Mouse (Mus musculus) stomach, postnatal 0 days (tissue): ENCODE measurements around the gene Zfp219. TPM values are rescaled to one million over a fixed set of nuclear protein-coding genes. Genes with fewer than 3 reads are reported as not detected.
"Not testable (repeated sequence)": the region's sequence is repeated elsewhere in the genome, so short reads cannot be mapped to it uniquely, and the experiment has no call there.

ENCODE experiments used
- ATAC-seq: fragments of 200-750 bp; cut with Nextera tagmentation; 2 replicates; pipeline ENCODE4 v1.8.0; 2017; ENCODE audit not compliant: low FRiP score, low TSS enrichment
- DNase-seq: peaks from one replicate; pipeline ENCODE4 v3.0.0-alpha.2; 2016; ENCODE audit warnings: low spot score
- H3K27ac ChIP-seq: fragments of 300-500 bp; sonication (generic); replicated peaks from 2 replicates; pipeline ENCODE4 v1.5.1; 2014; ENCODE audit warnings: mild to moderate bottlenecking, control low read depth
- H3K27me3 ChIP-seq: fragments of 300-500 bp; sonication (generic); 2 replicates; pipeline ENCODE4 v1.6.1; 2014; ENCODE audit warnings: low read length; ENCODE audit not compliant: control insufficient read depth, insufficient read depth
- H3K36me3 ChIP-seq: fragments of 300-500 bp; sonication (generic); 2 replicates; pipeline ENCODE4 v1.6.1; 2014; ENCODE audit warnings: low read length, mixed read lengths; ENCODE audit not compliant: control insufficient read depth, insufficient read depth
- H3K4me1 ChIP-seq: fragments of 300-500 bp; sonication (generic); replicated peaks from 2 replicates; pipeline ENCODE4 v1.6.1; 2014; ENCODE audit warnings: antibody characterized with exemption; ENCODE audit not compliant: control insufficient read depth, insufficient read depth
- H3K4me2 ChIP-seq: fragments of 300-500 bp; sonication (generic); replicated peaks from 2 replicates; pipeline ENCODE4 v1.6.1; 2014; ENCODE audit warnings: low read depth, mild to moderate bottlenecking, control low read depth, moderate library complexity
- H3K4me3 ChIP-seq: fragments of 300-500 bp; sonication (generic); 2 replicates; pipeline ENCODE4 v1.5.1; 2014; ENCODE audit warnings: low read depth, low read length, control low read depth
- H3K9ac ChIP-seq: fragments of 300-500 bp; sonication (generic); 2 replicates; pipeline ENCODE4 v1.6.1; 2014; ENCODE audit warnings: mild to moderate bottlenecking, low read length, control low read depth, mixed read lengths
- H3K9me3 ChIP-seq: fragments of 300-500 bp; sonication (generic); 2 replicates; pipeline ENCODE4 v1.6.1; 2016; ENCODE audit warnings: low read length; ENCODE audit not compliant: control insufficient read depth
- CTCF ChIP-seq: IDR thresholded peaks from 2 replicates; pipeline ENCODE4 v1.5.1; 2016; ENCODE audit warnings: antibody characterized with exemption, low read depth, mild to moderate bottlenecking, moderate library complexity
- EP300 ChIP-seq: optimal IDR thresholded peaks from 2 replicates; pipeline ENCODE3; 2016; ENCODE audit warnings: antibody characterized with exemption
- WGBS: fragments of 180-500 bp; shearing (Covaris S2); extraction: QIAGEN DNeasy Blood & Tissue Kit; methylation state at CpG from one replicate; pipeline ENCODE4 v1.1.7; 2014; 5-methylcytosine and 5-hydroxymethylcytosine counted together
- polyA plus RNA-seq: library from polyadenylated mRNA; unstranded; fragments of >200 nt; fragmentation: Nextera tagmentation; extraction: Ambion mirVana; gene quantifications from 2 replicates; pipeline ENCODE4 v1.2.1, GENCODE M21; 2015

Gene Zfp219
- 18.1 and 18.5 TPM in 2 replicates for polyA plus RNA-seq

GRCm38 (mm10) chr14:52020486-52021137 is at the start of gene Zfp219:
Zfp219 (minus strand) TSS chr14:52020733.
- TF ChIP-seq CTCF (peak; percentile 87), EP300 (no peak)
- peaks cover 9% of the 10 kb centered on the region; the same call in 1 of the 2 replicates for H3K4me1 ChIP-seq
- H3K27ac ChIP-seq: peak within 1 kb of the TSS; percentile 100
- H3K36me3 ChIP-seq: no peaks in the 10 kb centered on the region
- ATAC-seq (peak; percentile 86), DNase-seq (peak; percentile 89)
- H3K9me3 ChIP-seq: no peaks in the 10 kb centered on the region
- H3K9ac ChIP-seq: peak within 1 kb of the TSS; percentile 95
- peak within 1 kb of the TSS; percentile 71 for H3K4me3 ChIP-seq
- WGBS: 4% methylated on average over 15 of the region's 15 CpGs
- no peaks in the 10 kb centered on the region for H3K27me3 ChIP-seq
- peak within 1 kb of the TSS; percentile 75 for H3K4me2 ChIP-seq

- no peak overlapping the region for H3K4me3 ChIP-seq
- no peaks in the 10 kb centered on the region for H3K36me3 ChIP-seq
- no peaks in the 10 kb centered on the region for H3K27me3 ChIP-seq
- H3K27ac ChIP-seq: no peak overlapping the region
- 44% methylated on average over 4 of the region's 4 CpGs for WGBS
- H3K4me2 ChIP-seq: no peak overlapping the region
- no peak for DNase-seq
- ATAC-seq: no peak
- no peaks in the 10 kb centered on the region for H3K9me3 ChIP-seq
- H3K9ac ChIP-seq: no peak overlapping the region
- no peak for TF ChIP-seq EP300
- TF ChIP-seq CTCF: no peak
- H3K4me1 ChIP-seq: no peaks in the 10 kb centered on the region
Measured at GRCm38 (mm10) chr14:52066135-52066534, 45.6 kb upstream of the Zfp219 start.

GRCm38 (mm10) chr14:52061798-52062197 is 41.3 kb upstream of the Zfp219 start:
- Histone ChIP-seq H3K4me3 (no peak overlapping the region), H3K4me2 (no peak overlapping the region), H3K4me1 (no peaks in the 10 kb centered on the region), H3K27ac (no peak overlapping the region), H3K36me3 (no peaks in the 10 kb centered on the region), H3K9ac (no peak overlapping the region), H3K27me3 (no peaks in the 10 kb centered on the region), H3K9me3 (no peaks in the 10 kb centered on the region)
- no peak for TF ChIP-seq EP300
- WGBS: 85% methylated on average over 8 of the region's 8 CpGs
- DNase-seq: no peak
- no peak for ATAC-seq

- Histone ChIP-seq H3K27ac (no peak overlapping the region), H3K9ac (no peak overlapping the region), H3K4me2 (no peak overlapping the region), H3K9me3 (no peaks in the 10 kb centered on the region), H3K4me3 (no peak overlapping the region), H3K36me3 (no peaks in the 10 kb centered on the region), H3K27me3 (no peaks in the 10 kb centered on the region), H3K4me1 (no peaks in the 10 kb centered on the region)
- 87% methylated on average over 1 of the region's 1 CpGs for WGBS
- DNase-seq: peak; percentile 2
- TF ChIP-seq EP300 (no peak), CTCF (no peak)
- ATAC-seq: no peak
Measured at GRCm38 (mm10) chr14:52060800-52061199, 40.3 kb upstream of the Zfp219 start.

GRCm38 (mm10) chr14:52059982-52060381 is 39.4 kb upstream of the Zfp219 start:
- Histone ChIP-seq H3K27ac (no peak overlapping the region), H3K27me3 (no peaks in the 10 kb centered on the region), H3K36me3 (no peaks in the 10 kb centered on the region), H3K4me3 (no peak overlapping the region), H3K9ac (no peak overlapping the region), H3K4me2 (no peak overlapping the region), H3K4me1 (no peaks in the 10 kb centered on the region), H3K9me3 (no peaks in the 10 kb centered on the region)
- DNase-seq (peak; percentile 2), ATAC-seq (no peak)
- WGBS: 46% methylated on average over 4 of the region's 4 CpGs
- TF ChIP-seq CTCF: no peak
- no peak for TF ChIP-seq EP300

GRCm38 (mm10) chr14:52052720-52053119 is 32.2 kb upstream of the Zfp219 start:
- H3K4me2 ChIP-seq, DNase-seq, H3K36me3 ChIP-seq, H3K4me1 ChIP-seq, H3K9me3 ChIP-seq, ATAC-seq, H3K9ac ChIP-seq, H3K27me3 ChIP-seq, H3K27ac ChIP-seq, H3K4me3 ChIP-seq: not testable (repeated sequence)
- WGBS: 85% methylated on average over 3 of the region's 3 CpGs
